Mouse (Mus musculus) kidney, adult 2 months (tissue): ENCODE results near the gene Dpm2.

Experiments used
- CTCF ChIP-seq: fragments of 200-500 bp; conservative IDR thresholded peaks from 2 replicates; pipeline ENCODE4 v1.5.1; 2011; ENCODE audit warnings: low read depth, mild to moderate bottlenecking, control low read depth, low read length, moderate library complexity, mixed read lengths; ENCODE audit not compliant: insufficient read depth, insufficient read length
- POLR2A ChIP-seq: fragments of 200-500 bp; IDR thresholded peaks from one replicate; pipeline ENCODE4 v1.6.1; 2011; ENCODE audit warnings: low read depth, low read length, control low read depth

DNA sequence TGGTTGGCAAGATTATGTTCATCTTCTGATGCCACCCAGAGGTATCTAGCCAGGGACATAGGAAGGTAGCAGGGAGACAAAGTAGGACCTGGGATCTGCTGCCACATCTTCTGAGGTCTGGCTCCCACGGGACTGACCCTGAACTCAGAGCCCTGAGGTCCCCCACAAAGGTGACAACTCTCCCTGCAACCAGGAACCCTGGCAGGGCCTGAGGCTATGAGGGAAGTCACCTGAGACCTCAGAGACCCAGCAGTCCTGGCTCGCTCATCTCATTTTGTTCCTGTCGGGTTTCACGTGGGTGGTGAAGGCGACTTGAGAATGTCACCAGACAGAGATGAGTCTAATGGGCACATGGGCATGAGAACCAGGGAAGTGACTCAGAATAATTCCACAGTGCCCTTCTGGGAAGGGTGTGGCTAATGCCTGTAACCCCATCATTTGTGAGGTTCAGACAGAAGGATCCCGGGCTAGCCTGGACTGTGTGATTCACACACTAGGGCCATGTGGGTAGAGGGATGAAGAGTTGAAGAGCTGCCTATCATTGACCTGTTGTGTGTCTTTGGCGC is 14.6 kb downstream of the Dpm2 start:
- TF ChIP-seq POLR2A (no peak), CTCF (no peak)
